Mouse (Mus musculus): ENCODE data around the gene Kdm1a. TPM values are rescaled to one million over a fixed set of nuclear protein-coding genes. Genes with fewer than 3 reads are reported as not detected.

Kdm1a gene
- polyA plus RNA-seq, 2 experiments from 2014 or later = 17.1 to 19.4 TPM

DNA sequence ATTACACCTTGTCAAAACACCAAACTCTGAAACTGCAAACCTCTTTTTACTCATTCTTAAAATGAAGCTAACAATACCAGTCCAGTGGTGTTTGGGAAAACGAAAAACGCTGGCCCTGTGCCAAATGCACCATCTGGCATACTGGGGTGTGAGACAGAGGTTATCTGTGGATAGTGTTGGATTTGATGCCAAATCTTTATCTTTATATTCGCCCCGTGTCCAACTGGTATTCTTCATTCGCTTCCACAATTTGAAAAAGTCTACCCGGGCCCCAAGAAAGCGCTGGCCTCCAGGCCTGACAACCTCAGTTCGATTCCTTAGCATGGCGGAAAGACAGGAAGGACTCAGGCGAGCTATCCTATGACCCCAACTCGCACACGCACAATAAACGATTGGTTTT, 1.0 kb downstream of the Kdm1a start:
- ATAC-seq = no peak

DNA sequence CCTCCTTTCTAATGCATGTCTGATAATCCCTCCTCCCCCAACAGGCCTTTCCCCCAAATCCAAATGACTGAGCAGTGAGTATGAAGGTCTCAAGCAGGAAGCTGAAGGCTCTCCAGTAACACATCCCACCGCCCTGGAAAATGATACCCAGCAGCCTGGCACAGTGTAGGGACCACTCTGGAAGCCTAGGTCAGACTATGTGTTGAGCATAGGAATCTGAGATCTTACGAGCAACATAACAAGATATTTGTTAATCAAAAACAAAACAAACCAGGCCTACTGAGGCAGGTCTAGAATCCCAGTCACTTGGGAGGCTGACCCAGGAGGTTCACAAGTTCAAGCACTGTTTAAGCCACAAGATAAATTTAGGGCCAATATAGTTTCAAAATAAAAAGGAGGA, 2.0 kb downstream of the Kdm1a start:
- ATAC-seq = no peak

DNA sequence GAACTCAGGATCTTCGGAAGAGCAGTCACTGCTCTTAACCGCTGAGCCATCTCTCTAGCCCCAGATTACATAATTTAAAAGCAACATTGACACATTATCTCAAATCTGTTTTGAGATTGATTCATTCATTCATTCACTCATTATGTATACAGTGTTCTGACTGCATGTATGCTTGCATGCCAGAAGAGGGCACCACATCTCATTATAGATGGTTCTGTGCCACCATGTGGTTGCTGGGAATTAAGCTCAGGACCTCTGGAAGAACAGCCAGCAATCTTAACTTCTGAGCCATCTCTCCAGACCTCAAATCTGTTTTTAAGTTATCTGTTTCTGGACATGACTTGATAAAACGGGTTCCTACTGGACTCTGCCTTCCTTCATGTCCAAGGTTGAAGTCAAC, 2.7 kb downstream of the Kdm1a start:
- no peak for ATAC-seq

DNA sequence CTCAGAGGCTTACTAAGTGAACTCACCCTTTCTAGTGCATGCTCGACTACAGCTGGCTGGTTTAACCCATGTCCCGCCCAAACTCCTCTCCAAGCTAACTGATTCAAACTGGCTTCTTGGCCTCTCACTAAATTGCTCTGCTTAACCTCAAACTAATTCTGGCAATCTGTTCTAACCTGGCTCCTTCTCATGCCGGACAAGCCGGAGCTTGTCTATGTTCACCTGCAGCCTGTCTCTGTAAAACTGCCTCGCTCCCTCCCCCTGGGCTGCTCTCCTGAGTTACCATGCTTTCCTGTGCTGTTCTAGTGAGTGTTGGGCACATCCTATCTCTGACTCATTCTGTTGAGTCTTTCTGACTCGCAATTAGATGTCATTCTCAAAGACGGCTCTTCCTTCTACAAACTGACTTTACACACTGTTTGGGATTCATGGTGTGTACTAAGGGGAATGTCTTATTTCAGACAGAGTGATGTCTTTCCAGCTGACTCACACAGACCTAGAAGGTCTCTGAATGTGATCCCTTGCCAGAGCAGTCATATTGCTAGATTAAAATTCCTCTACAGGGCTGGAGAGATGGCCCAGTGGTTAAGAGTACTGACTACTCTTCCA, 4.2 kb downstream of the Kdm1a start:
- ATAC-seq = no peak

DNA sequence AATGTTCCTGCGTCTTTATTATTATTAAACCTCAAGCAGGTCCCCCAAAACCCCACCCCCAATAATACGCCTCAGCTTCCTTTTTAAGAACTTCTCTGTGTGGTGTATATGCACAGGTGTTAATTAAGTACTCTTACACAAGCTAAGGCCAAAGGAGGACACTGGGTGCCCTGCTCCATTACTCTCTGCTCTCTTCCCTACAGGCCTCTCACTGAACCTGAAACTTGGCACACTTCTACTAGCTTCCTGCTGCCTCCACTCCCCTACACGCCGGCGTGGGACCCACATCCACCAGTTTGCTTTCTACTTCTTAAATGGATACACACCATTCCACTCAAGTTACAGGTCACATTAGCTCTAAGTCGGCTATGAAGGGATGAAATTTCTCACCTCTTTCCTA, 7.3 kb downstream of the Kdm1a start:
- no peak for ATAC-seq

DNA sequence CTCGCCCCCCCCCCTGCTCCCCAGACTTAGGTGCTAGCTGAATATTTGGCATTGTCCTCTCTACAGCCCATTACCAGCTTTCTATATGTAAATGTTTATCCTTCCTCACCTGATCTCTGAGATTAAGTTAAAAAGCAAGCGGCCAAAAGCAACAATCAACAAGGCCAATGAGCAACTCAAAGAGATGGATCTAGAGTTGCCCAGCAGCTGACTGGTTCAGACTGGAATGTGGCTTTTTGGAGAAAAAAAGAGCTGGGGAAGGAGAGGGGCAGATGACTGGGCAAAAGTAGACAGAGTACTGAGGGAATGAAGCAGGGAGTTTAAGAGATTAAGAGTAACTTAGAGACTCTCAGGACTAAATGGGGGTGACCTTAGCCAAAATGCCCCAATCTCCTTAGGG, 8.5 kb downstream of the Kdm1a start:
- no peak for ATAC-seq

DNA sequence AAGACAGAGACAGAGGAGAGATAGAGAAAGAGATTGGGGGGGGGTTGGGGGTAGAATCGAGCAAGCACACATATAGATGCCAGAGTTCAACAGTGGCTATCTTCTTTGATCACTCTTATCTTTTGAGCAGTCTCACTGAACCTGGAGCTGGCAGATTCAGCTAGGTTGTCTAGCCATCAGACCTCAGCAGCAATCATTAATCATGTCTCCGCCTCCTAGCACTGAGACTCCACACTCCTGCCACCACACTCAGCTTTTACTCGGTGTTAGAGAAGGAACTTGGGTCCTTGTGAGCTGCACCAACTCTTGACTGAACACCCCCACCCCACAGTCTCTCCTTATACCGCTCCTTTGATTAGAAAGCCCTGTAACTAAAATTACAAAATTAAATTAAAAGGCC, 10.4 kb downstream of the Kdm1a start:
- ATAC-seq = no peak

DNA sequence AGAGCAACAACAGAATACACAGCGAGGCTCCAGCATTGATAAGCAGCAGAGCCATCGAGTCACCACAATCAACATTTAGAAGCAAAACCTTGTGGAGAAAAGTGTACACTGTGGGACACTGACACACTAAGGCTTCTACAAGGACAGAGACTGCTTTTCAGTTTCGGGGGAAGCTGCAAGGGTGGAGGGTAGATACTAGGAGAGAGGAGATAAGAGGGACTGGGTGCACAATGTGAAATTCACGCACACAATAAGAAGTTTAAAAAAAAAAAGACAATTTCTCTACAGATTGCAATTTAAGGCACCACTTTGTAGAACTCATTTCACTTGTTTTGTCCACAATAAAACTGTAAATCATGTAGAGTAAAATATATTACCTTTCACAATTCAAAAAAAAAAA, 14.5 kb downstream of the Kdm1a start:
- no peak for ATAC-seq

DNA sequence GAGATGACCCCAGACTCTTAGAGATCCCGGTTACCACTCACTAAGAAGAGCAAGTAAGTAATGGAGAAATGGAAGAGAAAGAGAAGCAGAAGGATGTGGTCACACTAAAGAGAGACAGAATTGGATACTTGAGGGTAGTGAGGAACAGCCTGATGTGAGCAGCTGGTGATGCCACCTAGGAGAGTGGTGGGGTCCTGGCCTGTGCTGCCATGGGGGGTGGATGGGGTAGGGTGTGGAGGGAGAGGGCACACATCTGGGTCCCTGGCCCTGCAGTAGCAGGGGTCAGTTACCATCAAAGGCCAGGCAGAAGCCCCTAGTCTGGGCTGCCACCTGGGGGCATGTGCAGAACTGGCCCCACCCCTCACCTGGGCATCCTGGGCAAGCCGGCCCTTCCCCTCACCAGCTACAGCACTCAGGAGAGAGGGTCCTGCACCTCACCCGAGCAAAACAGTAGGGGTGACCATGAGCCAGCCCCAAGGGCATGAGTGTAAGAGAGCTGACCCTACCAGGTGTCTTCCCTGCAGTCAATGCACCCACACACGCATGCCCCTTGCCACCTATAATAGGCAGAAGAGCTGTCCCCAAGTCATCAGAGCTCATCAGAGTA, 15.2 kb downstream of the Kdm1a start:
- no peak for ATAC-seq

DNA sequence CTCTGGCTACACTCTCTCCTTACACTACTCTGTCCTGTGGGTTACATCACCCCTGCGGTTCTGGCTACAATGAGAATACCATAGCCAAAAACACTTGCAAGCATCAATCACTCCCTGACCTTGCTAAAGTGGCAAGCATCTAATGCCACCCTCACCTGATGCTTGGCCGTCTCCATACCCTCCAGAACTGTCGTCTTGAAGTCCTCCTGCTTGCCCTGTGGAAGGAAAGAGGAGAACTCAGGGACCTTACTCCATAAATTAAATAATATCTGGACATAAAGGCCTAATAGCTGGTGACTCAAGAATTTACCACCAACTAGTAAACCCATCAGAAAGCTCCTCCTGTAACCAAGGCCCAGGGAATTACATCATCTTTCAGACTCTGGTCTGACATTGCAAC, 20.6 kb downstream of the Kdm1a start:
- ATAC-seq = no peak

DNA sequence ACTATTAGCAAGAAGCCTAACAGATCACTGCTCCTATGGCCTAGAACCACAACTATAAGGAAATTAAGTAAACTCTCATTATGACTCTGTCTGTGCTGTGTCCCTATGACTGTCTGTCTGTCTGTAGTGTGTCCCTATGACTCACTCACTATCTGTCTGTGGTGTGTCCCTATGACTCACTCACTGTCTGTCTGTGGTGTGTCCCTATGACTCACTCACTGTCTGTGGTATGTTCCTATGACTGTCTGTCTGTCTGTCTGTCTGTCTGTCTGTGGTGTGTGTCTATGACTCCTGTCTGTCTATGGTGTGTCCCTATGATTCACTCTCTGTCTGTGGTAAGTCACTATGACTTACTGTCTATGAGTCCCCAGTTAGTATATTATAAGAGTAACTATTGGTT, 32.5 kb downstream of the Kdm1a start:
- peak; percentile 77 for ATAC-seq

DNA sequence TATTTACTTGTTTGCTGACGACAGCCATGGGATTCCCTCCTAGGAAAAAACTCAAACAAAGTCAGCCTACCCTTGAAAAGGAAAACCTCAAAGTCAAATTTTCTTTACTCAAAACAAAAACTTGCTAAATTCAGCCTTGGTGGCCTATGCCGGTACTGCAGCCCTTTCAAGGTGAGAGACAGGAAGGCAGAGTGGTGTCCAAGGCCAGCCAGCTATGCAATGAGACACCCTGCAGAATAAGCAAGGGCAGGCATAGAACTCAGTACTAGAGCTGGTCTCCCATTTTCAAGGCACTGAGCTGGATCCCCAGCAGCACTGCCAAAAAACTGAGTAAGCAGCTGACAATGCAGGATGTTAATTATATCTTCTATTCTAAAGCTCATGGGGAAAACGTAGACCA, 33.9 kb downstream of the Kdm1a start:
- no peak for ATAC-seq

DNA sequence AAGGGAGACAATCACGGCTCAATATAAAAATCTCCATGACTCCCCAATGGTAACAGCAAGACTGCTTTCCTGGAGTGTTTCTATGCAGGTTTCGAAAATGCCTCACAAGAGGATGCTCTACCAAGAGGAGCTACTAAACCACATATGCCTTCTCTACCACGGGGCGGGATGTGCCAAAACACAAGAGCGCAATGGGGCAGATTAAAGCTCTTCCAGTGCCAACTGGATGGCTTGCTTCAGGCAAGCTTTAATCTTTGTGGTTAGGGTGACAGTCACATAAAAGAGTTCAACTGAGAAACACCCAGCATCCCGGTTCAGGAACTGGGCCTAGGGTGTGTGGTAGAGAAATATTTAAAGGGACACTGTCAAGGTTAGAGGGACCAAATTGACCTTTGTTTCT, 39.8 kb downstream of the Kdm1a start:
- ATAC-seq = no peak

DNA sequence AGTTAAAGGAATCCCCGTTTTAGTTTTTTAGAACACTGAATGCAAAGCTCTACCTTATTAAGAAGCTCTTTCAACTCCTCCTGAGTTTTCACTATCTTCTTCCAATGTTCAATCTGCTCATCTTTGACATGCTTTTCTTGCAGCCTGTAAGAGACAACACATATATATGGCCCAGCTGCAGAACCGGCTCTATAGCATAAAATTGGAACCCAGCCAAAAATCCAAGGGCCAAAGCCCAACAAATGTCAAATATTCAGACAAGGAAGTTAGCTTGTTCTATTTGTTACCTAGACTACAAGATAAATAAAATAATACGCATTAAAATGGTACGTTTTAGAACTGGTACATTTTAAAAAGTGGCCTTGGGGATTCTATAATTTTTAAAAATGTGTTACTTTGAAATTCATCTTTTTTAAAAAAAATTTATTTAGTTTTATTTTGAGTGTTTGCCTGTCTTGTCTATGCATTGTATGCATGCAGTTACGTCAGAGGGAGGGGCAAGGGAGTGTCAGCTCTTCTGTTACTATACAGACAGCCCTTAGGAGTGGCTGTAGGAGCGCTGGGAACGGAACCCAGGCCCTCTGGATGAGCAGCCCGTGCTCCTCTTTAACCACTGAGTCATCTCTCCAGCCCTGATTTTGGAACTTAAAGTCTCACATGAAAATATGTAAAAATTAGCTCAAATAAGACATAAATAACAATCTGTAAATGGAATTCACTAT, 42.1 kb downstream of the Kdm1a start:
- ATAC-seq = no peak

DNA sequence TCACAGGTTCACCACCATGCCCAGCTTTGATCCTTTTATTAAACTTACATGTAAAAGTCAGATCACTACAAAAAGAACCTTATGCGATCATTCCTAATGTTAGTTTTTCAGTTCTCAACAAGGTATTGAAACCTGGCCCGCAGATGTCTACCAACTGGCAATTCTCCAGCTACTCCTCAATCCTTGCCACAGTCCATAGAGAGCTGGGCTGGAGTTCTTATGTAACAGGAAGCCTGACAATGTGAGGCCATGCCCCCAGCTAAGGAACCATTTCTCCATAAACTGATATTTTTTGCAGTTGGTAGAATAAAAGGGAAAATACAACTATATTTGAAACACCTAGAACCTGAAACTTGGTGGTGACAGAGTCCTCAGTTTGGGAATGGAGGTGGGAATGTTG, 42.8 kb downstream of the Kdm1a start:
- no peak for ATAC-seq

DNA sequence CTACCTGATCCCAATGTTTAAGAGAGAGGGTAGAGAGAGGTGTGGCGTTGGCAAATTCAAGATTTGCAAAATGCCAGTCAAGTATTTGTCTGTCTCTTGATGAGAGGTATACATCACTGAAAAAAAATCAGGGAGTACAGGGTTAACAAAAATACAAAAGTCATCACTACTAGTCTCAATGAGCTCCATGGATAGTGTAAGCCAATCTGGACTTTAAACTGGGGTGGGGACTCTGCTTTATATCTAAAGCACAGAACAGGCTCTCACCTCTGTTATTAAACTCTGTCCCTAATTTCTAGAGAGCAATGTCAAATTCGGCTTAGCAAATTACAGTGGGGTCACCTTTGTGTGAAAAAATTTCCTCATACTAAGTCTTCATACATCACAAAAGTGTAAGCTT, 44.9 kb downstream of the Kdm1a start:
- ATAC-seq = no peak

DNA sequence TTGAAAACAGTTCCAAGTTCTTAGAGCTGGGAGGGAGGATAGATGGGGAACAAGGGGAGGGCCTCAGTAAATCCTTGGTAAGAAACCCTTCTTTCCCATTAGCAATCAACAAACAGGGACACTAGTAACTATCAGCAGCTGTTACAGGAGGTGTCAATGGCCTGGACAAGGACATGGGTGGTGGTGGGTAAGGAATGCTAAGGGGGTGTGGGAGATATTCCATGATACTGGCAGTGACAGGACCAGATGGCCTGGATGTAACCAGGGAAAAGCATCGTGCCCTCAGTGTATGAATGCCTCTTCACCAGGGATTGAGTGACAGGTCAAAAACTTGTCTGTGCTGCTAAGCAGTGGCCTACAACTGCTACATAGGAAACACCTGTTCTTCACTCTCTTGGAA, 49.4 kb downstream of the Kdm1a start:
- no peak for ATAC-seq

DNA sequence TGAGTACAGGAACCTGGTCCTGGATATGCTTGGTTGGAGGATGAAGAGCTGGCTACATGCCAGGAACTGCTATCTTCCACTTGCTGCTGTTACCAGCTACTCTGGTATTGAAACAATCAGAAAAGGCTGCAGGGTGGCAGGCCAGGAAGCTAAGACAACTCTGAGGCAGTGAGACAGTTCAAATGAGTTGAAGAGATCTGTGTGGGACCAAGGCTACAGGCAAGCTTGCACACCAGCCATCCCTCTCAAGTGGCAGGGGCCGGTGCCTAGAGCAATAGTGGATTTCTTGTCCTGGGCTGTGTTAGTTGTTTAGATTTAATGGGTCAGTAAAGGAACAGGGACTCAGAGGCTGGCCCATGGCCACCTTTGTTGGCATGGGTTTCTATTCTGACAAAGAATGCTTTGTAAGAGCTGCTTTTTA, 54.1 kb downstream of the Kdm1a start:
- no peak for ATAC-seq

DNA sequence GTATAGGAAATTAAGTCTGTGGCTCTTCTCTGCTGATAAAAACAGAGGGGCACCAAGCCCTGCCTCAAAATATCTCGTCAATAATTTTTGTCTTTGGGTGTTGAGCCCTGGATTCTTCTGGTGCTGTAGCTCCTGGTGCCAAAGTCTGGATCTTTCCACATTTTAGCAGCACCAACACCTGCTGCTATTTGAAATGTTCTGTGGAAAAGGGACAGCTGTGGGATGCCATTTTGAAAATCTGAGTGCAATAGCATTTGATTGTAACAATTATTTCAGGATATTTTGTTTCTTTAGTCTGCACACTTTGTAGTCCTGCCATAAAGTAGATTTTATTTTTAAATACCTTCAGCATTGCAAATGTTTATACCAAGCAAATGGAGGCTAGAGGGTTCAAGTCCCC, 54.8 kb downstream of the Kdm1a start:
- no peak for ATAC-seq

DNA sequence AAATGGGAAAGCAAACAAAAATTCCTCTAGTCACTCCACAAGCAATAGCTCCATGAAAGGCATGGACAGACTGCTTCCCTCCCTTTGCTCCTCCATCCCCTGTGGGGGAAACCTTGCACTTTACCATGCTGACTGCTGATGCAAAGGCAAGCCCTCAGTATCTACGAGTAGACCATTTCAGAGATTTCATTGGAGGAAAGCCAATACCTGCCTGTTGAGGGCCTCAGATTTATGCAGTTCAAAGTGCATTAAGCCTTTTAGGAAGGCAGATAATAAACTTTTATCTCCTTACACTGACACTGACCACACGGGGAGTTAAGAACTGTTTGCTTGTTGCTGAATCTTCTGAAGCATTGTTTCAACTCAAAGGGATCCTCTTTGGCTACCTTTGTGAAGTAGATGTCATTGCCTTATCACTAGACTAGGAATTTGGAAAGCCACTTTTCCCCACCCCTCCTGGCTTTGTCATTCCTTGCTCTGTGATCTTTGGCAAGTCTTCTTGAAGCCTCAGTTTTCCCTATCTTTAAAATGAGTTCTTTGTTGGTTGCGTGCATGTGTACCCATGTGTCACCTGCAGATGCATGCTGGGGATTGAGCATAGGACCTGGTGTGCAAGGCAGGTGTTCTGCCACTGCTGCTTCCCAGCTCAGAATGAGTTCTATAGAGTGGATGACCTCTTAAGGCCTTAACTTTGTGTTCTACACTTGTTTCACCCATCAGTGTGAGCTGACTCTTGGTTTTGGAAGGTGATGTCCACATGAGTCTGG, 56.1 kb downstream of the Kdm1a start:
- no peak for ATAC-seq

DNA sequence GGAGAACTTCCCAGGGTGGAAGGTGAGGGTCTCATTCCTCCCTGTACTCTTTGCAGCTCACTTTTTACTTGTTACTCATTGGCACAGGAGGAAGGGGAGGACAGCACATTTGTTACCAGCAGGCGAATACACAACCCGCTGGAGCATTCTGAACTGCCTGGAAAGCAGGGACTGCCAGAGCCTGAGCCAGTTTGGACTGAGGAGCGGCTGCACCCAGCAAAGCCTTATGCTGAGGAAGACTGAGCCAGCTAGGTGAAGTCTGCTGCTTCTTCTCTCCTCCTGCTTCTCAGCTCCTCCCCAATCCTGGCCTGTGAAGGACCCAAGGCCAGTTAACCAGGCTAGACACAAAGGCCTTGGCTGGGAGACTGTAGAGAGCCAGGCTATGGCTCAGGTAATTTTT, 57.4 kb downstream of the Kdm1a start:
- no peak for ATAC-seq

DNA sequence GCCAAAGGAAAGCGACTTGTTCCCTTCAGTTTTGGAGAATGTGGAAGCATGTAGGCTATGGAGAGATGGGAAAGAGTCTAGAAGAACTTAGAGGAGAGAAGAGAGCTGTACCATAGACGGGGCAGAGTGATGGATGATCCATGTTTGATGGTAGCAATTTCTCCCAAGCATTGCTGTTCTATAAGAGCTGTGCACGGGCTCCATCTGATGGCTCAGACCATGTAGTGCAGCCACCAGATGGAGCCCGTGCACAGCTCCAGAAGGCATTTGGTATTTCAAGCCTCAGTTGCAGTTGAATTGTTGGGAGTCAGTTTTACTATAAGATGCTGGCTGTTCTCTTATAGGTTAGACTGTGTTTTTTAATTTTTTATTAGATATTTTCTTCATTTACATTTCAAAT, 76.1 kb downstream of the Kdm1a start:
- no peak for ATAC-seq

DNA sequence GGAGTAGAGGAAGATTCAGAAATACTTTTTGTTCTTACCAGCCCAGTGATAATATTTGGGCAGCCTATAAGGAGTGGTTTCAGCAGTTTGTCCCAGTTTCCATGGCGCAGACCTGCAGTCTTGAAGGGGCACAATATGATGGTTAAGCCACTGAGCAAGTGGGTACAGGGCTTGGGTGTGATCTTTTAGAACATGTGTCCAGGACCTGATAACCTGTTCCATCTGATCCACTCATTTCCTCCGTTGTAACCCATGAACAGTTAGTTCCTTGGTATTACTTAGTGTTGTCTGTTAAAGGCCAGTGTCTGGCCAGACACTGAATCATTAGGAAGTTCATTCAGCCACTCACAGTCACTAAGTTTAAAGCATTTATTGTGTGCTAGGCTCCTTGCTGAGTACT, 78.2 kb downstream of the Kdm1a start:
- ATAC-seq = no peak

DNA sequence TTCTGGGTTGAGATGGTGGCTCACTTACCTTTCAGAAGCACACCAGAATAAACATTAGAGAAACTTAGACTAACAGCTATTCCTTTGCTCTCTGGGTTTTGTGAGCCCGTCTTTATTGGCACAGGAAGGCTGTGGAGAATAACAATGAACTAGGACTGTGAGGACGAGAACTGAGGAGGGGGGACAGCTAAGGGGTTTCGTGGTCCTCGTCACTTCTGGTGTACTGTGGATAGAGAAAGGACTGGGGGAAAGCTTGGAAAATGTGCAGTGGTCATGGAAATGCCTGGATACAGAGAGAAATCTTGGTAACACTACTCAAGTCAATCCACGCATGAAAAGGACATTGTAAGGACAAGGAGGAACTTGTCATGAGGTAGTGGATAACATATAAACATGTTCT, 80.6 kb downstream of the Kdm1a start:
- ATAC-seq = no peak
